Mouse (Mus musculus) small intestine, adult 2 months (tissue): ENCODE results near the gene Stra6. TPM values are rescaled to one million over a fixed set of nuclear protein-coding genes. Genes with fewer than 3 reads are reported as not detected.

Source experiments
- H3K27ac ChIP-seq: fragments of 200-500 bp; 2 replicates; pipeline ENCODE4 v1.5.1; 2012; ENCODE audit warnings: low read depth, low read length, control low read depth, inconsistent platforms; ENCODE audit not compliant: insufficient read depth
- H3K27me3 ChIP-seq: fragments of 200-500 bp; 2 replicates; pipeline ENCODE4 v1.6.1; 2012; ENCODE audit warnings: mild to moderate bottlenecking, moderate library complexity, low read length, inconsistent platforms; ENCODE audit not compliant: control insufficient read depth, insufficient read depth
- H3K36me3 ChIP-seq: fragments of 200-500 bp; 2 replicates; pipeline ENCODE4 v1.6.1; 2012; ENCODE audit warnings: mild to moderate bottlenecking, low read length, control low read depth, inconsistent platforms; ENCODE audit not compliant: control insufficient read depth, insufficient read depth
- H3K4me1 ChIP-seq: fragments of 200-500 bp; 2 replicates; pipeline ENCODE4 v1.6.1; 2012; ENCODE audit warnings: low read length, inconsistent platforms, mixed read lengths; ENCODE audit not compliant: control insufficient read depth, insufficient read depth, insufficient read length
- H3K4me3 ChIP-seq: fragments of 200-500 bp; 2 replicates; pipeline ENCODE4 v1.5.1; 2012; ENCODE audit warnings: low read depth, mild to moderate bottlenecking, control low read depth, inconsistent platforms, low read length, moderate library complexity
- CTCF ChIP-seq: fragments of 200-500 bp; IDR thresholded peaks from 2 replicates; pipeline ENCODE4 v1.5.1; 2012; ENCODE audit warnings: low read depth, mild to moderate bottlenecking, control low read depth, inconsistent platforms, low read length, moderate library complexity, mixed read lengths; ENCODE audit not compliant: insufficient replicate concordance, insufficient read length; ENCODE audit errors: extremely low read depth
- POLR2A ChIP-seq: fragments of 200-500 bp; IDR thresholded peaks from 2 replicates; pipeline ENCODE4 v1.6.1; 2012; ENCODE audit warnings: low read depth, mild to moderate bottlenecking, control low read depth, inconsistent platforms, low read length, moderate library complexity
- WGBS: fragments of 180-500 bp; shearing (Covaris S2); methylation state at CpG from one replicate; pipeline ENCODE4 v1.1.7; 2018; 5-methylcytosine and 5-hydroxymethylcytosine counted together
- polyA plus RNA-seq: library from polyadenylated mRNA; depleted of rRNA; stranded (reverse); fragments of >200 nt; gene quantifications from 2 replicates; pipeline ENCODE4 v1.2.3, GENCODE M21; 2012

The Stra6 gene
- polyA plus RNA-seq, 1 experiment: 1.7 TPM

- Histone ChIP-seq H3K36me3 (no peaks in the 10 kb centered on the region), H3K27ac (no peak overlapping the region), H3K4me3 (no peak overlapping the region), H3K27me3 (peaks cover 11% of the 10 kb centered on the region; the same call in 1 of the 2 replicates), H3K4me1 (no peaks in the 10 kb centered on the region)
- no peak for TF ChIP-seq CTCF
- TF ChIP-seq POLR2A: no peak
- WGBS: 65% methylated on average over 7 of the region's 7 CpGs
Measured at GRCm38 (mm10) chr9:58131735-58132134, 68.1 kb downstream of the Stra6 start.

GRCm38 (mm10) chr9:58133893-58134884 is 70.6 kb downstream of the Stra6 start:
- H3K4me3 ChIP-seq: no peak overlapping the region
- peaks cover 11% of the 10 kb centered on the region; the same call in 1 of the 2 replicates for H3K27me3 ChIP-seq
- 27% methylated on average over 17 of the region's 17 CpGs for WGBS
- no peaks in the 10 kb centered on the region for H3K4me1 ChIP-seq
- no peaks in the 10 kb centered on the region for H3K36me3 ChIP-seq
- no peak overlapping the region for H3K27ac ChIP-seq
- TF ChIP-seq CTCF (no peak), POLR2A (no peak)

- H3K36me3 ChIP-seq: no peaks in the 10 kb centered on the region
Measured at GRCm38 (mm10) chr9:58134906-58135305, 71.3 kb downstream of the Stra6 start.

GRCm38 (mm10) chr9:58135921-58136321 is 72.3 kb downstream of the Stra6 start:
- 25% methylated on average over 2 of the region's 2 CpGs for WGBS
- Histone ChIP-seq H3K27me3 (peaks cover 6% of the 10 kb centered on the region; the same call in 1 of the 2 replicates), H3K4me3 (no peak overlapping the region), H3K27ac (no peak overlapping the region), H3K4me1 (no peaks in the 10 kb centered on the region), H3K36me3 (no peaks in the 10 kb centered on the region)
- TF ChIP-seq POLR2A (no peak), CTCF (no peak)

More at GRCm38 (mm10) chr9:58134906-58135305, 71.3 kb downstream of the Stra6 start:
- WGBS: 47% methylated on average over 7 of the region's 7 CpGs
- no peak overlapping the region for H3K4me3 ChIP-seq
- no peak overlapping the region for H3K27ac ChIP-seq
- peaks cover 6% of the 10 kb centered on the region; the same call in 1 of the 2 replicates for H3K27me3 ChIP-seq
- H3K4me1 ChIP-seq: no peaks in the 10 kb centered on the region
- no peak for TF ChIP-seq POLR2A
- no peak for TF ChIP-seq CTCF

GRCm38 (mm10) chr9:58139947-58140346 is 76.4 kb downstream of the Stra6 start:
- no peak overlapping the region for H3K27ac ChIP-seq
- WGBS: 10% methylated on average over 6 of the region's 6 CpGs
- TF ChIP-seq POLR2A (no peak; the same call in 1 of the 2 replicates), CTCF (no peak)

GRCm38 (mm10) chr9:58143419-58143818 is 79.8 kb downstream of the Stra6 start:
- TF ChIP-seq CTCF (no peak), POLR2A (no peak)
- 39% methylated on average over 7 of the region's 7 CpGs for WGBS
- Histone ChIP-seq H3K36me3 (no peaks in the 10 kb centered on the region), H3K4me3 (no peak overlapping the region), H3K27me3 (no peaks in the 10 kb centered on the region), H3K27ac (no peak overlapping the region), H3K4me1 (no peaks in the 10 kb centered on the region)

More at GRCm38 (mm10) chr9:58139947-58140346, 76.4 kb downstream of the Stra6 start:
- Histone ChIP-seq H3K36me3 (no peaks in the 10 kb centered on the region), H3K4me3 (no peak overlapping the region), H3K27me3 (no peaks in the 10 kb centered on the region), H3K4me1 (no peaks in the 10 kb centered on the region)

GRCm38 (mm10) chr9:58144664-58145063 is 81.1 kb downstream of the Stra6 start:
- WGBS: 73% methylated on average over 1 of the region's 1 CpGs
- no peak overlapping the region for H3K4me3 ChIP-seq
- no peaks in the 10 kb centered on the region for H3K27me3 ChIP-seq
- no peaks in the 10 kb centered on the region for H3K4me1 ChIP-seq
- H3K27ac ChIP-seq: no peak overlapping the region
- H3K36me3 ChIP-seq: no peaks in the 10 kb centered on the region
- TF ChIP-seq CTCF (no peak), POLR2A (no peak)
